Mouse (Mus musculus): ENCODE results near the gene Ezr. TPM values are rescaled to one million over a fixed set of nuclear protein-coding genes. Genes with fewer than 3 reads are reported as not detected.

Ezr gene
- polyA plus RNA-seq, 1 experiment, result 10.2 TPM

DNA sequence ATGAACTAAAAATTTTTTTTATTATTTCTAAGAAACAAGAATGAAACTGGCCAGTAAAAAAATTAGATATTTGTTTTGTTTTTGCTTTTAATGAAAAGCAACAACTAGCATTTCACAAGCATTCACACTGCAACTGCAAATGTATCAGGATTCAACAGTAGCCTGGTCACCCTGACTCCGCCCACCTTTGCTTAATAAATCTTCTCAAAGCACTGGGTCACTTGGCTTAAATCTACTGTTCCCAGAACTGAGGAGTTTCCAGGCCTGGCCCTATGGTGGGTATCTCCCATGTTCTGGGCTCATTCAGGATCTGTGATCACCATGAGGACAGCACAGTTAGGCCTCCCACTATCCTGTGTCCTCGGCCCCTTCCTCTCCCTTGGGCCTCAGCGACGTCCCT, 17.9 kb downstream of the Ezr start:
- Histone ChIP-seq H3K27me3 (ENCODE audit: control insufficient read depth) (no peaks in the 10 kb centered on the region), H3K36me3 (ENCODE audit: control insufficient read depth) (peaks cover 22% of the 10 kb centered on the region), H3K4me1 (ENCODE audit: control insufficient read depth) (peaks cover 57% of the 10 kb centered on the region), H3K9me3 (ENCODE audit: control insufficient read depth, low read length) (no peaks in the 10 kb centered on the region), H3K4me3 (replicated peaks) (no peak overlapping the region)
- no peak for TF ChIP-seq TAL1 (IDR thresholded peaks at IDR 0.05; ENCODE audit: low read length)
- TF ChIP-seq GATA1 (IDR thresholded peaks at IDR 0.05; ENCODE audit: low read length), result no peak

DNA sequence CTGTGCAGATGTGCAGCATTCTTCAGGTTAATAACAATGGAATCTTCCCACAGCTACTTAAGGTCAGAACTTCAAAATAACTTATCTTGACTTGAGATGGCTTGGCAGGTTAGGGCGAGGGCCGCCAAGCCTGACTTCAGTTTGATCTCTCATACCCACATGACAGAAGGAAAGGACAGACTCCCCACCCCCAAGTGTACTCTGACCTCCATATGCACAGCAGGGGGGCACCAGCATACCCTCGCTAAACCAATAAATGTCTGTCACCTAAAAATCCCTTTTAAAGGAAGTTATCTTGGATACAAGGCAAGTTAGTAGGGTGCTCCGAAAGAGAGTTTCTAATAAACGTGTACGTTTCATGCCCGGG, 18.4 kb downstream of the Ezr start:
- Histone ChIP-seq H3K36me3 (ENCODE audit: control insufficient read depth) (peaks cover 23% of the 10 kb centered on the region), H3K27me3 (ENCODE audit: control insufficient read depth) (no peaks in the 10 kb centered on the region), H3K4me1 (ENCODE audit: control insufficient read depth) (peaks cover 52% of the 10 kb centered on the region), H3K9me3 (ENCODE audit: control insufficient read depth, low read length) (no peaks in the 10 kb centered on the region), H3K4me3 (replicated peaks) (no peak overlapping the region)
- TF ChIP-seq TAL1 (IDR thresholded peaks at IDR 0.05; ENCODE audit: low read length) (no peak), GATA1 (IDR thresholded peaks at IDR 0.05; ENCODE audit: low read length) (no peak)

DNA sequence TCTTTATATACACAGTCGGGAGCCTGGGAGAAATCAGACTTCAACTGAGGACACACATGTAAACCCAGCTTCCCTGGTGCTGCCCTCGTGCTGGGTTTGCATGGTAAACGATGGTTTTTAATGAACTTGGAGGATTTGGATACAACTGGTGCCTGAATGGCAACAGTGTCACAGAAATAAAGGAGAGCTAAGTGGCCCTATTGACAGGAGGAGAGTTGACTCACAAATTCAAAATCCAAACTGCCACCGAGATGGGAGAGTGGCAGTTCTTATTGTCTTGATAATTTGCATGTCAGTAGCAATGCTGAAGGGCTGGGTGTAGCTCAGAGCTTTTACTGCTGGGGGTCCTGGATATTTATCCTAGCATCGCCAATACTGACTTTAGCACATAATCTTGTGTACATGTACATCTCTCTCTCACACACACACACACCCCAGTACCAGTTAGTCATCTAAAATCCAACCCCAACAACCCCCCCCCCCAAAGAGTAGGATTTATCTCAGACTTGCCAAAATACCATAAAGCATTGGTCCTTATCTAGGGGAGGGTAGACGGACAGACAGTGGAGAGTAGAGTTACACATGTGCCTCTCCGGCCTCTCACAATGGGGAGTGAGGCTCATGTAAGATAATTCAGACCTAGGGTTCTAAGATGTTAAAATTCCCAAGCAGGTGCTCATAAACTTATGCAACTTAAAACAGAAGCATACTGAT, 18.9 kb downstream of the Ezr start:
- peaks cover 52% of the 10 kb centered on the region for H3K4me1 ChIP-seq (ENCODE audit: control insufficient read depth)
- no peaks in the 10 kb centered on the region for H3K9me3 ChIP-seq (ENCODE audit: control insufficient read depth, low read length)
- no peaks in the 10 kb centered on the region for H3K27me3 ChIP-seq (ENCODE audit: control insufficient read depth)
- TF ChIP-seq GATA1 (IDR thresholded peaks at IDR 0.05; ENCODE audit: low read length) (no peak), TAL1 (IDR thresholded peaks at IDR 0.05; ENCODE audit: low read length) (no peak)
- H3K36me3 ChIP-seq (ENCODE audit: control insufficient read depth), result peaks cover 28% of the 10 kb centered on the region
- no peak overlapping the region for H3K4me3 ChIP-seq (replicated peaks)

DNA sequence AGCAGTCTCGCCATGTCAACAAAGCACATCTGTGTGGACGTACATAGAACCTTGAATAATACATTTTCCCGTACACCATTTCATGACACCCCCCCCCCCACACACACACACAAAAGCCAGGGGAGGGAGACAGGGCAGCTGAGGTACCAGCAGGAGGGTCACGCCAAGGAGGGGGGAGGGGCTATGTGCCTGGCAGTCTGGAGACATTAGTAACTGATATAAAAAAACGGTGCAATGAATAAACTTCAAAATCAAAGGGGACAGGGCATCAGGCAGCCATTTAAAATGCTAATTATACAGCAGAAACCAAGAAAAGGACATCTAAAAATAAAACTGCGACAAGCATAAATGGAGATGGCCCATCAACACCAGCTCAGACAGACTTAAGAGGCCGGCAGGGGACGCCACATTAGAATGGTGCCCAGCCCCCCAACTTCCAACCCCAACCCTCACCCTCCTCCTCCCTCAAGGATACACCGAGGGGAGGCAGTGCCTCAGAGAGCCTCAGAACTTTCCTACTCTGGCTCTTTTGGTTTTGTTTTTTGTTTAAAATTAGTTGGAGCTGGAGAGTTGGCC, 22.8 kb downstream of the Ezr start:
- Histone ChIP-seq H3K9me3 (ENCODE audit: control insufficient read depth, low read length) (no peaks in the 10 kb centered on the region), H3K36me3 (ENCODE audit: control insufficient read depth) (peaks cover 47% of the 10 kb centered on the region), H3K4me3 (replicated peaks) (no peak overlapping the region), H3K4me1 (ENCODE audit: control insufficient read depth) (peaks cover 25% of the 10 kb centered on the region), H3K27me3 (ENCODE audit: control insufficient read depth) (no peaks in the 10 kb centered on the region)
- TF ChIP-seq TAL1 (IDR thresholded peaks at IDR 0.05; ENCODE audit: low read length), result no peak
- no peak for TF ChIP-seq GATA1 (IDR thresholded peaks at IDR 0.05; ENCODE audit: low read length)

DNA sequence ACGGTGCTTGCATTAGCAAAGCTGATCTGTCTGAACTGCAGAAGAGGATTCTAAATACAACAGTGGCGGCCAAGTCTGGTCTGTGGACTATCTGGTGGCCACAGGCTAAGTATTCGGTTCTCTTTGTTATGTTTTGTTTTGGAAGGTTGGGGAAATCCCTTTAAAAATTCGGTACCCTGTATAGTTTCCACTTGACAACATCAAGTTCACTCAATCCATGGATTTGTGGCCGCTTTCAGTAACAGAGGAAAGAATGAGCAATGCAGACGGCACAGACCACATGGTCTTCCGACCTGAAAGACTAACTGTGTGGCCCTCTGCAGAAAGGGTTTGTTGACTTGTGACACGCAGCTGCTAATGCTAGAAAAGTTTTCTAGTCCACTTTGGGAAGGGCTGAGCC, 23.7 kb downstream of the Ezr start:
- H3K27me3 ChIP-seq (ENCODE audit: control insufficient read depth), result no peaks in the 10 kb centered on the region
- H3K4me3 ChIP-seq (replicated peaks), result no peak overlapping the region
- peaks cover 57% of the 10 kb centered on the region for H3K36me3 ChIP-seq (ENCODE audit: control insufficient read depth)
- TF ChIP-seq GATA1 (IDR thresholded peaks at IDR 0.05; ENCODE audit: low read length) (no peak), TAL1 (IDR thresholded peaks at IDR 0.05; ENCODE audit: low read length) (no peak)
- H3K9me3 ChIP-seq (ENCODE audit: control insufficient read depth, low read length), result no peaks in the 10 kb centered on the region
- peaks cover 17% of the 10 kb centered on the region for H3K4me1 ChIP-seq (ENCODE audit: control insufficient read depth)

DNA sequence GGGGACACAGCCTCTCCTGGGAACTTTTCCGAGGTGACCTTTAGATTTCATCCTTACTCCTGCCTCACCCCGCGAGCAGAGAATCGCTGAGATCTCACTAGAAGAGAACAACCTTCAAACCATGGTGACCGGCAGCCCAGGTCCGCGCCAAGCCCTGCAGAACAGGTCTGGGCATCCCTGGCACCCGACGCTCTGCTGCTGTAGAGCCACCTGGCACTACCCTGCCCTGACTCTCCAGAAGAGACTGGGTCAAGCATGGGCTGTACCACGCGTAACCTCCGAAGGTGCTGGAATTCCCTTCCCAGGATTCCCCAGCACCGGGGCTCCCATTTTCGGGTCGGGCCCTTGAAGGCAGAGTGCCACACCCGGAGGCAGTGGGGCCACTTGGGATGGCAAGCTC, 24.7 kb downstream of the Ezr start:
- no peak overlapping the region for H3K4me3 ChIP-seq (replicated peaks)
- peaks cover 66% of the 10 kb centered on the region for H3K36me3 ChIP-seq (ENCODE audit: control insufficient read depth)
- H3K27me3 ChIP-seq (ENCODE audit: control insufficient read depth), result no peaks in the 10 kb centered on the region
- TF ChIP-seq TAL1 (IDR thresholded peaks at IDR 0.05; ENCODE audit: low read length), result no peak
- no peak for TF ChIP-seq GATA1 (IDR thresholded peaks at IDR 0.05; ENCODE audit: low read length)
- no peaks in the 10 kb centered on the region for H3K9me3 ChIP-seq (ENCODE audit: control insufficient read depth, low read length)
- H3K4me1 ChIP-seq (ENCODE audit: control insufficient read depth), result peaks cover 10% of the 10 kb centered on the region

DNA sequence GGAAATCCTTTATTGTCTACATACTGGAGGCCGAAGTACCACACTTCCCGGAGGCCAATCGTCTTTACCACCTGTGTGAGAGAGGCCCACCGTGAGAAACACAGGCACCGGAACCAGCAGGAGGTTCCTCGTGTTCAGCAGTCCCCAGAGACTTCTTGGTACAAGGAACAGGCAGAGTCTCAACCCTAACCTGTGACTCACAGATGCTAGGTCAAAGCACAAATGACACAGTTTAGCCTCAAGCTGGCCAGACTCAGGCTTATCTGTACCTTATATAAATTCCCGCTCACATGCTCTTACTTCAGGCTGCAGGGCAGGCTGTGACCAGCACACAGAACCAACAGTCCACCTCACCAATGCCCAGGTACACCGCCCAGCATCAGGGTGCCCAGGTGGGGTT, 26.7 kb downstream of the Ezr start:
- Histone ChIP-seq H3K4me1 (ENCODE audit: control insufficient read depth) (no peaks in the 10 kb centered on the region; the same call in 1 of the 2 replicates), H3K4me3 (replicated peaks) (no peak overlapping the region), H3K36me3 (ENCODE audit: control insufficient read depth) (peaks cover 86% of the 10 kb centered on the region), H3K27me3 (ENCODE audit: control insufficient read depth) (no peaks in the 10 kb centered on the region), H3K9me3 (ENCODE audit: control insufficient read depth, low read length) (no peaks in the 10 kb centered on the region)
- TF ChIP-seq GATA1 (IDR thresholded peaks at IDR 0.05; ENCODE audit: low read length) (no peak), TAL1 (IDR thresholded peaks at IDR 0.05; ENCODE audit: low read length) (no peak)

DNA sequence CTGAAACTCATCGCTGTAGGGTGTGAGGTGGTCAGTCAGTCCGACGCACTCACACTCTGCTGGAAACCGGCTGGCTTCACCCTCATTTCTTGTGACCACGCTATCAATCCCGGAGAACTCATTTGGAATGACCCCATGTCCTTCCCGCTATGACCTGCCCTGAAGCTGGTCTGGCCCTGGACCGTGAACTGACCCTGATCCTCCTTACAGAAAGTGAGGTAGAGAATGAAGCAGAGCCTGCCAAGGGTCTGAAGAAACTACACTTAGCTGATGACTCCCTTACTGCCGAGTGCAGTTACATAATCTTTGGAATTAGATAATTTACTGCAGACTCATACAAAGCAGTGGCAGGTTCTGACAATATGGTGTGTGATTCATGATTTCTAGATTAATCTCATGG, 27.4 kb downstream of the Ezr start:
- no peaks in the 10 kb centered on the region for H3K4me1 ChIP-seq (ENCODE audit: control insufficient read depth)
- H3K36me3 ChIP-seq (ENCODE audit: control insufficient read depth), result peaks cover 93% of the 10 kb centered on the region
- no peak for TF ChIP-seq TAL1 (IDR thresholded peaks at IDR 0.05; ENCODE audit: low read length)
- no peak for TF ChIP-seq GATA1 (IDR thresholded peaks at IDR 0.05; ENCODE audit: low read length)

DNA sequence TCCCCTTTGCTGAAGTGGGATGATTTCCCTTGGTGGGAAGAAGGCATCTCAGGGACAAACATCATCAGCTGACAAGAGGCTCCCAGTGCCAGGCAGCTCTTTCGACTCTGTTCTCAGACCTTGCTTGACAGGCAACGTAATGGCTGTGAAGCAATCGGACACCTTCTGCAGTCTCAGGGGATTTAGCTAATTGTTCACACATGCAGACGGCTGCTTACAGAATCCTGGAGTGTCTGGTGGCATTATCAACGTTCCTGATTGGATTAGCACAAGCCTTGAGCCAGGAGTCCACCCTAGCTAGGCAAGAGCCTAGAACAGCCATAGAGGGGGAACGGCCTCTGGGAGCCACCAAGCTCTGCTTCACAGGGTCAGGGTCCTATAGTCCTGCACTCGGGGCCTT, 30.2 kb downstream of the Ezr start:
- H3K4me3 ChIP-seq (replicated peaks), result no peak overlapping the region
- peaks cover 94% of the 10 kb centered on the region for H3K36me3 ChIP-seq (ENCODE audit: control insufficient read depth)
- H3K4me1 ChIP-seq (ENCODE audit: control insufficient read depth), result no peaks in the 10 kb centered on the region
- no peaks in the 10 kb centered on the region for H3K27me3 ChIP-seq (ENCODE audit: control insufficient read depth)
- TF ChIP-seq GATA1 (IDR thresholded peaks at IDR 0.05; ENCODE audit: low read length), result no peak
- TF ChIP-seq TAL1 (IDR thresholded peaks at IDR 0.05; ENCODE audit: low read length), result no peak
- H3K9me3 ChIP-seq (ENCODE audit: control insufficient read depth, low read length), result no peaks in the 10 kb centered on the region

More for the DNA sequence above, 27.4 kb downstream of the Ezr start:
- Histone ChIP-seq H3K9me3 (ENCODE audit: control insufficient read depth, low read length) (no peaks in the 10 kb centered on the region), H3K27me3 (ENCODE audit: control insufficient read depth) (no peaks in the 10 kb centered on the region), H3K4me3 (replicated peaks) (no peak overlapping the region)
